Mouse (Mus musculus): ENCODE measurements around the gene D630003M21Rik.

- TF ChIP-seq MAX (IDR thresholded peaks at IDR 0.05; ENCODE audit: low read depth) (no peak), POLR2A (IDR thresholded peaks at IDR 0.05; ENCODE audit: insufficient read length, low read depth) (no peak), TCF12 (IDR thresholded peaks at IDR 0.05; ENCODE audit: insufficient read depth, poor library complexity, severe bottlenecking) (no peak), POLR2AphosphoS2 (IDR thresholded peaks at IDR 0.05; ENCODE audit: insufficient read length, low read depth) (no peak), MYOG (IDR thresholded peaks at IDR 0.05; ENCODE audit: control insufficient read depth in 1 of 3, insufficient read depth in 1 of 3, insufficient read length in 2 of 3, low read depth in 2 of 3) (no peak), CEBPB (IDR thresholded peaks at IDR 0.05; ENCODE audit: insufficient read depth, poor library complexity, severe bottlenecking) (no peak), SRF (IDR thresholded peaks at IDR 0.05; ENCODE audit: control insufficient read depth, insufficient read length, low read depth) (no peak), E2F4 (IDR thresholded peaks at IDR 0.05; ENCODE audit: insufficient read depth) (no peak), USF1 (IDR thresholded peaks at IDR 0.05; ENCODE audit: low read depth) (no peak)
Observed at GRCm38 (mm10) chr2:158153728-158154343, 75.2 kb downstream of the D630003M21Rik start.

Data from myocyte (in vitro differentiated cells).